Mouse (Mus musculus) thymus, postnatal 25 days (tissue): Measurements from ENCODE around the gene Cdc20b.

Experiments used
- DNase-seq: peaks from one replicate; pipeline ENCODE4 v3.0.0; 2022

Gene Cdc20b

DNA sequence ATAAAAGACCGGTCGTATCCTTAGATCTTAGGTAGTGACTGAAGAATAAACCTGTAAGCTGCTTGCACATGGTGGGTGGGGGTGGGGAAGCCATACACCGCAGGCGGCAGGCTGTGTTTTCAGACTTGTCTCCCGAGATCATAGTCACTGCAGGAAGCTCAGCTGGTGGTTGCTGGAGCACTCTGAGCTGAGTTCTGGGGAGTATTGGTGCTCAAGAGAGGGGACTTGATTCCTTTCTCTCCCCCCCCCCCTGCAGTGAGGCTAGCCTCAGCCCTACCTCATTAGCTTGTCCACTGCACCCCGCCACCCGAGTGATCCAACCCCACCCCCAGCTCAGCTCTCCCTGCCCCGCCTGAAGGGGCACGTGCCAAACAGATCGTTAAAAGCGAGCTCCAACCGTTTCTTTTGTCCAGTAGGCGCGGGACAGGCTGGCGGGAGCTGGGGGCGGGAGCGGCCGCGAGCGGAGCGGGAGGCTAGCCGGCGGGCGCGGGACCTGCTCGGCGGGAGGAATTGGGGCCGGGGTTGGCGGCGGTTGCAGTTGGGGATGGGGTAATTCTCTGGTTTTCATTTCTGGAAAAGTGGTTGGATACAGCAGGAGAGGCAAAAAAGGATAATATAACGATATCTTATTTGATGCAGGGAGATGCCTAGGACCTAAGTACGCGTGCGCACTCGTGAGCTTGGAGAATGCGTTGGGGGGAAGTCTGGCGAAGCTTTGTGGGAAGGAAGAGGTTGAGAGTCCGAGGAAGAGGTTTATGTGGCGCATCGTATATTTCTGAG is 2.9 kb upstream of the Cdc20b start:
- DNase-seq, result peak; percentile 51

- DNase-seq, result no peak
These were observed 2.1 kb upstream of the Cdc20b start for GRCm38 (mm10) chr13:113032831-113033230.

DNA sequence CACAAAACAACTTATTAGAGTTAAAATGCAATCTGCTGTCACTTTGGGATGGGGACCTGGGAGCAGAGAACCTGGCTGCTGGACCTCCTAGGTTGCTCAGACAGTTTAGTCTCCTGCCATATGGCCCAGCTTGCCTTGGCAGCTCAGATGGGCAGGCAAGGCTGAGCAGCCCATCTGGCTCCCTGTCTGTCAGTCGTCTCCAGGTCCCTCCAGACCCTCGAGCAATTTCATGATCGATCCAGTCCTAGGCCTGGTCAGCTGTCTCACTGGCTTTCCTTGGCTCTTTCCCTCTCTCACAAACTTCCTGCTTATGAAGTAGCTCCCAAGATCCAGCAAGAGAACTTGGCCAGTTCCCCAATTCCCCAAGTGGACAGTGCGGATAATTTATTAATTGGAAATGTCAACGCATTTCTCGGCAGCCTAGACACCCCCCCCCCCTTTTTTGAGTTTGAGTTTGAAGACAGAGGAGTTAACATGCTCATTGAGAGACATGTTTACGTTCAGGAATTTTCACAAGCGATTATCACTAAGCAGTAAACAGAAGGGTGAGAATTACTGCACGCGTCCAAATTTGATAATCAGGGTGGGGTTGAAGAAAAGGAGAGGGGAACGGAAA is 532 bp upstream of the Cdc20b start:
- DNase-seq, result no peak

GRCm38 (mm10) chr13:113035852-113036251 is 941 bp downstream of the Cdc20b start:
- peak; percentile 75 for DNase-seq

DNA sequence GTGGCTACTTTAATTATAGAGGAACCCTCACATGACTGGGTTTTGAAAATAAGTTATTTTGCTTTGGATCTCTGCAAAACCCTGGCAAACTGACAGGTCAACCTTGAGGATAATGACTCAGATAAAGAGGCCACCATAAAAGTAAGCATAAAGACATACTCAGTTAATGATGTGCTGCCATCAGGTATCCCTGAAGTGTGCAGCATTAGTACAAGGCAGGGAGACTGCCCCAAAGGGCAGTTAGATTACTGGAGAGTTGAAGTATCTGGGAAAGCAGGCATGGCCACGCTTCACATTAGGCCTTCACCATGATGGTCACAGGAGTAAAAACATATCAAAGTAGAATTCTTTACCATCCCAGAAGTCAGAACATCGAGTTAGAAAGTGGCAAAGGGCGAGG is 10.0 kb downstream of the Cdc20b start:
- DNase-seq, result no peak

GRCm38 (mm10) chr13:113045458-113046110 is 10.7 kb downstream of the Cdc20b start:
- no peak for DNase-seq

DNA sequence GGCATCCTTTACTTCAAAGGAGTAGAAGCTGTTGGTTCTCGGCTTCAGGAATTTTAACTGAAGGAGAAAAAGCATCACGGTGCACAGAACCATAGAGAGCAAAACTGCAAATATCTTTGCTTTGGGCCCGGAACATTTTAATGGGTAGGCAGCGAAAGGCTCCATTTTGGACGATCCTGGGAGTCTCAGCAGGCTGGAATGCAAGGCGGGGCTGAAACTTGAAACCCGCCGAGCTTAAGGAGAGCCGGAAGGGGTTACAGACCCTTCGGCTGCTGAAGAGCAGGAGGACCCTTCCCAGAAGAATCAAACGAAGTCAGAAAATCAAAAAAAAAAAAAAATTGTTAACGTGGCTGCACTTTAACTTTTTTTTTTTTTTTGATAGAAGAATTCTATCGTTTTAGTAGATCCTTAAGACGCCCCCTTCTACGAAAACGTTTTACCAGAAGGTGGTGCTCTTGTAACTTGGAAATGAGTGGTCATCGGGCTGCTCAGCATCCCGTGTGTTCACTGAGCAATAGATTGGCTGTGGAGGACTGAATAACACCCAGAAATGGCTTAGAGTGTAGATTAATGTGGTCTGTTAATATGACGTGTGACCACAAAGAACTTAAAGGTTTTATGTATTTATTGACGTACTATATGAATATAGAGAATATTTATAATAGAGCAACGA is 11.4 kb downstream of the Cdc20b start, which contains the start of gene Gpx8:
TSS of gene Gpx8 (minus strand) at position 200 of the 673 bp plus-strand sequence.
- DNase-seq, result peak; percentile 44

DNA sequence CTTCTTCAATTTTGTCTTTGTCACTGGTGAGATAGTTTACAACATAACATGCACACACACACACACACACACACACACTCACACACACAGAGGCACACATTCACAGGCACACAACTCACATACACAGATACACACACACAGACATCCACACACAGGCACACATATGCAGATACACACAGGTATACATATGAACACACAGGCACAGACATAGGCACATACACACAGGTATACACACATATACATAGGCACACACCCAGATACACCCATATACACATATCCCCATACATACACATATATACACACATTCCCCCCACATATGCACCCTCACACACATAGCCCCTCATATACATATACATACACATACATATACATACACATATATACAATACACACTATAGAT is 12.1 kb downstream of the Cdc20b start:
- no peak for DNase-seq

DNA sequence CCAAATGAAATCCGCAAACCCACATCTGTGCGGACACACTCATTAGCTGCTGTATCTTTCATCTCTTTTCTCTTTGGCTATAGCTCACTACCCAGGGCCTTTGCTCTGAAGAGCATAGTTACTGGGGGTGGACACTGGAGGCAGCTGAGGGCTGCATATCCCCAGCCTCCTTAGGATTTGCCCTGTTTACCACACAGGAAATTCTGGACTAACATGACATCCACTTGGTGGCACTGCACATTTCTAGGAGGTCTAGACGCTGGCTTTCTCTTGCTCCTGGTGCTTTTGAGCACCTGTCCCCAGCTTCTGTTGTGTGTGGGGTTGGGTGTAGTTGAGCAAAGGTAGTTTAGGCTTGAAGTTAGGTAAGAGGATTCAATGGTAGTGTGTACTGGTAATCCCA is 12.7 kb downstream of the Cdc20b start:
- DNase-seq, result no peak

DNA sequence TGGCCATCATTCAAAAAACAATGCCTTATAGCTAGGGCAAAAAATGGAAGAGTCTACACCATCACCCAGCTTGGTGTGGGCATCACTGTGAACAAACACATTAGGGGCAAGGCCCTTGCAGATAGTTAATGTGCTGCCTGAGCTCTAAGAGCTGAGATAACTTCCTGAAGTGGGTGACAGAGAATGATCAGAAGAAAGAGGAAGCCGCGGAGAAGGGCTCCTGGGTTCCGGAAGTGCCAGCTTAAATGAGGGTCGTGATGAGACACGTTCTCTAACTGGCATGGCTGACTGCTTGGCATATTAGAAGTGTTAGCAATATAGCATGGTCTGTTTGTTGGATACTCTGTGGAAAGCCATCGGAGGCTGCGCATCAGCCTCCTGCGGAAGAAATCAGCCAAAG is 19.3 kb downstream of the Cdc20b start:
- peak; percentile 35 for DNase-seq

- DNase-seq, result no peak
These were observed 20.9 kb downstream of the Cdc20b start for GRCm38 (mm10) chr13:113055826-113056225.

GRCm38 (mm10) chr13:113061746-113062145 is 26.8 kb downstream of the Cdc20b start:
- DNase-seq, result no peak

DNA sequence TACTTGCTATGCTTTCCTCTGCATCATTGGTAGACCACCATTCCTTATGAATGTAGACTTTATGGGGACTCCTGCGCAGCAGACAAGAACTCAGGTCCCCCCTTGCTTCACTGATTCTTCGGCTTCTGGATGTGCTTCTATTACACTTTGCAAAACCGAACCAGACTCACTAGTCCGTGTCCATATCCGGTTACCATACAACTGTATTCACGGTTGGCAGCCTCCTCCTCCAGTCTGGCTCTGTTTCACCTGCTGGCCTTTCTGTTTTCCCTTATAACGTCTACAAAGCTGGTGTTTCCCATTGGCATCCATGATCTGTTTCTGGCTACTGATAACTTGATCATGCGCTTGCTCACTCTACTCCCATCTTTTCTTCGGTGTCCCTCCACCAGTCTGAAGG is 29.6 kb downstream of the Cdc20b start:
- DNase-seq, result no peak

GRCm38 (mm10) chr13:113079021-113079420 is 44.1 kb downstream of the Cdc20b start:
- no peak for DNase-seq

- DNase-seq, result no peak
These were observed 47.2 kb downstream of the Cdc20b start for GRCm38 (mm10) chr13:113082101-113082500.

DNA sequence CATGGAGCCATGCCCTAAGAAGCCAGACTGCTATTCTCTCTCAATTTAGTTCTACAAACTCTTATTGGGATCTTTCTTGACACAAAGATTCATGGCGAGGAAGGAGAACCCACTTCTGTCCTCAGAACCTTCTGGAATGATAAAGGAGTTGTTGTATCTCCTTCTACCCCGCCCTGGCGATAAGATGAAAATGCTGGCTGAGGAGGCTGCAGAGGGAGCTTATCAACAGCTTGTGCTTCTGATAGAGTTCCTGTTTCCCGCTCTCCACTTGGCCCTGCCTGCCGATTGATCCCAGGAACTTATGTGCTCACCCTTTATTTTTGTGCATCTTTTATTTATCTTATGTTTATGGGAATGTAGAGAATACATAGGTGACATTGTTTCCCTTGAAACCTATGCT is 49.8 kb downstream of the Cdc20b start:
- DNase-seq, result no peak

- no peak for DNase-seq
These were observed 52.5 kb downstream of the Cdc20b start for GRCm38 (mm10) chr13:113087226-113088017.

- no peak for DNase-seq
These were observed 55.6 kb downstream of the Cdc20b start for GRCm38 (mm10) chr13:113090489-113090888.

DNA sequence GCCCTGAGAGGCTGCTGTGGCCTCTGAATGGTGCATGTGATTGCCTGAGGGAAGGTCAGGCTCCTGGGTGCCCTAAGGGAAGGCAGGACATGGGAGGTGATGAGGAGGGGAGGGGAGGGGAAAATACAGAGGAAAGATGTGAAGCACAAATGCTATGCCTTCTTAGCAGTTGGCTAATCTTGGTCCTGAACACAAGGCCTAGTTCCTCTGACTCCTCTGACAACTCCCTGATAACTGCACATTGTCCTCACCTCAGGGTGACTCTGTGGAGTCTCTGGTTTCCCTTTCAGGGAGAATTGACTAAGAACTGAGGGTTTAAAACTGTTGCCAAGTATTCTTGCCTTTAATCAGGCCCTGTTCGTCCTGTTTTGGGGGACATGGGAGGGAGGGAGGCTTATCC is 59.7 kb downstream of the Cdc20b start:
- DNase-seq, result no peak

DNA sequence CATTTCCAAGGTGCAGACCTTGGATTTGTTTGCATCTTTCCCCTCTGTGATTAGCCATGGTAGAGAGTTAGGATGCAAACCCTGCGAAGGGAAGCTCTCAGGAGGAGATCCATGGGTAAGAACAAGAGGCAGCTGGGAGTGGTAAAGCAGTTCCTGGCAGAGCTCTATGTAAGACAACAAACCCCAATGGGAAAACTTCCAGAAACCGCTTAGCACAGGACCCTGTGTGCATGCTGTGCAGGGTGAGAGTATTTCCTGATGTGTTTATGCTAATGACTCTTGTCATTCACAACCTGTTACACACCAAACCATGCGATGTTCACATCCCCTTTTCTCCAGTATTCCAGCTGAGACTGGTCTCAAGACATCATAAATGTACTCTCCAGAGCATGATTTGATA is 62.1 kb downstream of the Cdc20b start:
- no peak for DNase-seq

- DNase-seq, result no peak
These were observed 63.5 kb downstream of the Cdc20b start for GRCm38 (mm10) chr13:113098406-113098805.

GRCm38 (mm10) chr13:113100879-113101278 is 66.0 kb downstream of the Cdc20b start, which contains the start of gene Gzma:
Gene Gzma (minus strand): TSS chr13:113100981.
- peak; percentile 50 for DNase-seq

DNA sequence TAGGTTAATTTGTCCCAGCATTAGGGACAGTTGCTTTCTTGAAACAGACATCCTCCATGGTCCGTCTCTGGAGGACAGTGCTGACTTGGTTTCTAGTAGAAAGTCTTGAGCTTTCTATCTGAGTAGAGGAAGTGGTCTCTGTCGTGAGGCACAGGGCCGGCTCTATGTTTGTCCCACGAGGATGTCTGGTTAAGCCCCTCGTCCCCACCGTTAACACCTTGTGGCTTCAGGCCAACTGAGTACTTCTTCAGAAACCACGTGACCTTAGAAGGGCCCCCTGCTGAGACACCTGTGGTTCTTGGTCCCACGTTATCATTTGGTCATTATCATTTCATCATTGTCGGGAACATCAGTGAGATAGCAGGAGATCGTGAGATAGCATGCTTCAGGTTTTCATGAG is 66.9 kb downstream of the Cdc20b start:
- DNase-seq, result peak; percentile 30
